Mouse (Mus musculus) heart, embryonic 14.5 days (tissue): ENCODE data around the gene Sel1l. TPM values are rescaled to one million over a fixed set of nuclear protein-coding genes. Genes with fewer than 3 reads are reported as not detected.

ENCODE experiments used
- ATAC-seq: fragments of 200-750 bp; cut with Nextera tagmentation; 2 replicates; pipeline ENCODE4 v1.8.0; 2017; ENCODE audit warnings: low read depth, moderate TSS enrichment; ENCODE audit not compliant: insufficient number of reproducible peaks, insufficient read depth, low FRiP score
- H3K27ac ChIP-seq, 2 experiments: fragments of 200-500 bp in 1 of 2; fragments of 300-500 bp in 1 of 2; sonication (generic) in 1 of 2; replicated peaks in 1 of 2; 2 replicates each; pipeline ENCODE4 v1.5.1; 2012 to 2014; ENCODE audit warnings: low read depth in 2 of 2, low read length in 2 of 2, control low read depth in 1 of 2, mild to moderate bottlenecking in 1 of 2, mixed read lengths in 1 of 2; ENCODE audit not compliant: control insufficient read depth in 1 of 2, insufficient read depth in 1 of 2
- H3K27me3 ChIP-seq: fragments of 300-500 bp; sonication (generic); 2 replicates; pipeline ENCODE4 v1.6.1; 2014; ENCODE audit warnings: mild to moderate bottlenecking, low read length, control low read depth; ENCODE audit not compliant: control insufficient read depth, insufficient read depth
- H3K36me3 ChIP-seq: fragments of 300-500 bp; sonication (generic); 2 replicates; pipeline ENCODE4 v1.6.1; 2014; ENCODE audit warnings: mild to moderate bottlenecking, control low read depth, low read length, mixed read lengths; ENCODE audit not compliant: control insufficient read depth, insufficient read depth
- H3K4me1 ChIP-seq, 2 experiments: fragments of 200-500 bp in 1 of 2; fragments of 300-500 bp in 1 of 2; sonication (generic) in 1 of 2; 2 replicates each; pipeline ENCODE4 v1.6.1; 2012 to 2014; ENCODE audit warnings: low read length in 2 of 2, control low read depth in 1 of 2, mixed read lengths in 1 of 2; ENCODE audit not compliant: control insufficient read depth in 2 of 2, insufficient read depth in 2 of 2
- H3K4me2 ChIP-seq: fragments of 300-500 bp; sonication (generic); 2 replicates; pipeline ENCODE4 v1.6.1; 2014; ENCODE audit warnings: mild to moderate bottlenecking, low read length
- H3K4me3 ChIP-seq, 2 experiments: fragments of 200-500 bp in 1 of 2; fragments of 300-500 bp in 1 of 2; sonication (generic) in 1 of 2; 2 replicates each; pipeline ENCODE4 v1.5.1; 2012 to 2014; ENCODE audit warnings: low read length in 2 of 2, mild to moderate bottlenecking in 2 of 2, control low read depth in 1 of 2, low read depth in 1 of 2, moderate library complexity in 1 of 2; ENCODE audit not compliant: control insufficient read depth in 1 of 2, insufficient read depth in 1 of 2
- H3K9ac ChIP-seq: fragments of 300-500 bp; sonication (generic); 2 replicates; pipeline ENCODE4 v1.6.1; 2014; ENCODE audit warnings: mild to moderate bottlenecking, low read length
- H3K9me3 ChIP-seq: fragments of 300-500 bp; sonication (generic); 2 replicates; pipeline ENCODE4 v1.6.1; 2016; ENCODE audit warnings: low read length, control low read depth; ENCODE audit not compliant: control insufficient read depth
- WGBS: fragments of 180-500 bp; shearing (Covaris S2); extraction: QIAGEN DNeasy Blood & Tissue Kit; methylation state at CpG from one replicate; pipeline ENCODE4 v1.1.7; 2014; 5-methylcytosine and 5-hydroxymethylcytosine counted together
- polyA plus RNA-seq: library from polyadenylated mRNA; unstranded; fragments of >200 nt; fragmentation: Nextera tagmentation; extraction: Ambion mirVana; gene quantifications from 2 replicates; pipeline ENCODE4 v1.2.1, GENCODE M21; 2014

Gene Sel1l
- polyA plus RNA-seq, 1 experiment from 2014 or later, result 60.8 TPM

DNA sequence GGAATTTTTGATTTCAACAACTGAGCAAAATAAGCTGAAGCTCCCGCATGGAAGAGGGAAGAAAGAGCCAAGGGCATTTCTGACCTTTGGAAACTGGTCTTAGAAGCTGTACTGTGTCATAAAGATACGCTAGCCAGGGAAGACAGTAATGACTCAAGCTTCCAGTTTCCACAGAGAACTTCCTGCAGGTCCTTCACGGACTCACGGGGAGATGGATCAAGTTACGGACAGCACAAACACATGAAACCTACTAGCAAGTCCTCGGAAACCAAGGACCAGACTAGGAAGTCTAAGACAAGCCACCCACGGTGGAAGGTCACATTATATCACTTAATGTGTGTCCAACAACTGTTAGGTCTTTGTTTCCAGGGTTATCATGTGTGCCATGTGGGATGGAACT is 10.7 kb downstream of the Sel1l start:
- Histone ChIP-seq H3K4me3 (no peak overlapping the region), H3K36me3 (peaks cover 90% of the 10 kb centered on the region), H3K27ac (no peak overlapping the region), H3K4me1 (no peaks in the 10 kb centered on the region), H3K9me3 (no peaks in the 10 kb centered on the region), H3K9ac (no peak overlapping the region), H3K27me3 (no peaks in the 10 kb centered on the region), H3K4me2 (no peak overlapping the region)
- no peak for ATAC-seq
- WGBS, result 70% methylated on average over 7 of the region's 7 CpGs

DNA sequence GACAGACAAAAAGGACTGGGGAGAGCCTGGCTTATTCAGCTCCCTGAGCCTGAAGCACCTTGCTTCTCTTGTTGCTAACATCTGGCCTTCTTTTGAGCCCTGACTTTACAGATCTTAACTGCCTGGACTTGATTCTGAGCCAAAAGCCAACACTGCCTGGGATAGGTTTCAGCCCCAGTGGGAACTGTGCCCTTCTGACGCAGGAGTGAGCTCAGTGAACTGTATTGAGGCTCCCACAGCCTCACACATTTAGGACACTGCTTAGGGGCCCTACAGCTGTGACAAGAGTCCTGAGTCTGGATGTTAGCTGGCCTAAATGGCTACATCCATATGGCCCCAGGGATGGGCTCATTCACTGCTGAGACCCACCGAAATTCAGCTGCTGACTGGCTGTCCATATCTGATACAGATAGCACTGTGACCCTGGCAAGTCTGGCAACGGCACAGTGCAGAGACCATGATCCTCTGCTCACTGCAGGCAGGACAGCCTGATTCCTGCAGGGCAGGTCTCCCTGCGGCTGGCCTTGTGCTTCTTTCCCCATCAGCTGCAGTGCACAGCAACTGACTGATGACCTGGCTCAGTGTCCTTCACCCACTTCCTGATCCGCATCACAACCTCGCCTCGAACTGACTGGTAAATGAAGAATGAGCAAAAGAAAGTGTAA is 11.4 kb downstream of the Sel1l start:
- ATAC-seq, result no peak
- H3K36me3 ChIP-seq, result peaks cover 96% of the 10 kb centered on the region

DNA sequence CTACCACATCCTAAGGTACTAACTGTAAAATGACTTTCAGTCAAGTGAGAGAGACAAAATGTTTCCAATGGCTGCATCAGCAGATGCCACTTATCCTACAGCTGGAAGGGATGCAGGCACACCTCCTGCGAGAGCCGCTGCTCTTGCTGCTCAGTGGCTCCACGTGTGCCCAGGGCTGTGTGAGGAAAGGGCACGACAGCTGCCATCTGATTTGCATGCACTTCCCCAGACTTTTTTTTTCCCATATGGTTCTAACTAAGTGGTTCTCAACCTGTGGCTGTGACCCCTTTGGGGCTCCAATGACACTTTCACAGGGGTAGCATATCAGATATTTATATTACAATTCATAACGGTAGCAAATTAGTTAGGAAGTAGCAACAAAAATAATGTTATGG is 15.0 kb downstream of the Sel1l start:
- Histone ChIP-seq H3K27ac (no peak overlapping the region), H3K9ac (no peak overlapping the region), H3K4me3 (no peak overlapping the region), H3K4me2 (no peak overlapping the region), H3K4me1 (no peaks in the 10 kb centered on the region), H3K27me3 (no peaks in the 10 kb centered on the region), H3K36me3 (peaks cover 93% of the 10 kb centered on the region), H3K9me3 (no peaks in the 10 kb centered on the region)
- 85% methylated on average over 5 of the region's 5 CpGs for WGBS
- no peak for ATAC-seq

More for the DNA sequence above, 11.4 kb downstream of the Sel1l start:
- 69% methylated on average over 7 of the region's 7 CpGs for WGBS
- no peak overlapping the region for H3K4me3 ChIP-seq
- H3K27ac ChIP-seq, result no peak overlapping the region
- no peaks in the 10 kb centered on the region for H3K27me3 ChIP-seq
- H3K4me1 ChIP-seq, result no peaks in the 10 kb centered on the region
- H3K9me3 ChIP-seq, result no peaks in the 10 kb centered on the region
- H3K4me2 ChIP-seq, result no peak overlapping the region
- H3K9ac ChIP-seq, result no peak overlapping the region

- H3K27ac ChIP-seq, result no peak overlapping the region
- no peak overlapping the region for H3K9ac ChIP-seq
- H3K9me3 ChIP-seq, result no peaks in the 10 kb centered on the region
- no peak overlapping the region for H3K4me3 ChIP-seq
- H3K27me3 ChIP-seq, result no peaks in the 10 kb centered on the region
- WGBS, result 90% methylated on average over 3 of the region's 3 CpGs
- H3K36me3 ChIP-seq, result peaks cover 91% of the 10 kb centered on the region
- H3K4me1 ChIP-seq, result no peaks in the 10 kb centered on the region
- H3K4me2 ChIP-seq, result no peak overlapping the region
- no peak for ATAC-seq
Measured at GRCm38 (mm10) chr12:91833237-91833938, 15.6 kb downstream of the Sel1l start.

- Histone ChIP-seq H3K4me1 (no peaks in the 10 kb centered on the region), H3K27me3 (no peaks in the 10 kb centered on the region), H3K4me2 (no peak overlapping the region), H3K27ac (no peak overlapping the region), H3K4me3 (no peak overlapping the region), H3K9ac (no peak overlapping the region), H3K9me3 (no peaks in the 10 kb centered on the region), H3K36me3 (peaks cover 91% of the 10 kb centered on the region)
- ATAC-seq, result no peak
- 87% methylated on average over 7 of the region's 7 CpGs for WGBS
Measured at GRCm38 (mm10) chr12:91831410-91831809, 17.5 kb downstream of the Sel1l start.

- no peaks in the 10 kb centered on the region for H3K4me1 ChIP-seq
- no peak overlapping the region for H3K27ac ChIP-seq
- WGBS, result 88% methylated on average over 12 of the region's 12 CpGs
- H3K9me3 ChIP-seq, result no peaks in the 10 kb centered on the region
- H3K36me3 ChIP-seq, result peaks cover 93% of the 10 kb centered on the region
- no peak overlapping the region for H3K9ac ChIP-seq
- H3K27me3 ChIP-seq, result no peaks in the 10 kb centered on the region
- H3K4me2 ChIP-seq, result no peak overlapping the region
- no peak overlapping the region for H3K4me3 ChIP-seq
- no peak for ATAC-seq
Measured at GRCm38 (mm10) chr12:91820461-91820860, 28.5 kb downstream of the Sel1l start.

GRCm38 (mm10) chr12:91818726-91819125 is 30.2 kb downstream of the Sel1l start:
- 85% methylated on average over 4 of the region's 4 CpGs for WGBS
- H3K27me3 ChIP-seq, result no peaks in the 10 kb centered on the region
- H3K36me3 ChIP-seq, result peaks cover 93% of the 10 kb centered on the region
- H3K4me3 ChIP-seq, result no peak overlapping the region
- H3K27ac ChIP-seq, result no peak overlapping the region
- no peak overlapping the region for H3K9ac ChIP-seq
- no peaks in the 10 kb centered on the region for H3K4me1 ChIP-seq
- H3K4me2 ChIP-seq, result no peak overlapping the region
- no peaks in the 10 kb centered on the region for H3K9me3 ChIP-seq
- no peak for ATAC-seq
